Mouse (Mus musculus): ENCODE results near the gene A830018L16Rik.
"Not testable (repeated sequence)": the region's sequence is repeated elsewhere in the genome, so short reads cannot be mapped to it uniquely, and the experiment has no call there.

A830018L16Rik gene

DNA sequence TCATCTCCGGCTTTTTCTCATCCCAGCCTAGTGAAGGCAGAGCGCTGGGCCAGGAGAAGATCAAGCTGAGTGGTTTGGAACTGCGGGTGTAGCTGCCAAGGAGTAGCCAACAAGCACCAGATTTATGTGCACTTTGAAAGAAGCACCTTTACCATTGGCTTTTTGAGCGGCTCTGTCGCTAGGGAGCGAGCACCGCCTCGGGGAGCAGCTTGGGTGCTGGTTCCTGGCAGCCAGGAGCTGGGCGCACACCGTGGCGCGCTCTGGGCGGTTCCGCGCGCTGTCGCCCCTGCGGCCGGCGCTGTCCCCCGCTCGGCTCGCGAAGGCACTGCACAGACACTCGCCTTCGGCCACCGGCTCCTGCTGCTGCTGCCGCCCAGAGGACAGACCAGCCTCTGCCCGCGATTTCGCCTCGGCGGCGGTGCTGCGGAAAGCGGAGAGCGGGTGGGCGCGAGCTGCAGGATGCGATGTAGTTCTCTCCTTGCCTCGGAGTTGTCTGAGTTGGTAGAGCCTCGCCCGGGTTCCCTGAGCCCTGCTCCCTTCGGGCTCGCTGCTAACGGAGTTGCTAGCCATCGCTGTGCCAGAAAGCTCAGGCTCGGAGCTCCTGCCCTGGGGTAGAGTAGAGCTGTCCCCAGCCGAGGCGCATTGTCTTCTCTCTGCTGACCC, at the start of gene A830018L16Rik:
Gene A830018L16Rik, plus strand, starts transcription at position 212 of the 663 bp plus-strand sequence.
- DNase-seq (ENCODE audit: low read depth, low spot score): no peak

DNA sequence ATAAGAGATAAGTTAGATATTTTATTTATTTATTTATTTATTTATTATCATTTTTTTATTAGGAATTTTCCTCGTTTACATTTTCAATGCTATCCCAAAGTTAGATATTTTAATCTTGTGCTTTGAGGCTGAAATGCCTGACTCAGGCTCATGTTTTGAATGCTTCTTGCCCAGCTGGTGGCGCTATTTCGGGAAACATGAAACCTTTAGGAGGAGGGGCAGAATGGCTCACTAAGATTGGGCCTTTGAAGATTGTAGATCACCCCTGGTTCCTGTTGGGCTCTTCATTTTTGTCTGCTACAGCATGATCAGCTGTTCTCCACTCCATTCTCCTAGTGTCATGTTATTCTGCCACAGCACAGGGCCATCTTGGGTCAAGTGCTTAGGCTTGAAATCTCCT, 28.1 kb upstream of the A830018L16Rik start:
- DNase-seq (ENCODE audit: low read depth, low spot score): no peak

DNA sequence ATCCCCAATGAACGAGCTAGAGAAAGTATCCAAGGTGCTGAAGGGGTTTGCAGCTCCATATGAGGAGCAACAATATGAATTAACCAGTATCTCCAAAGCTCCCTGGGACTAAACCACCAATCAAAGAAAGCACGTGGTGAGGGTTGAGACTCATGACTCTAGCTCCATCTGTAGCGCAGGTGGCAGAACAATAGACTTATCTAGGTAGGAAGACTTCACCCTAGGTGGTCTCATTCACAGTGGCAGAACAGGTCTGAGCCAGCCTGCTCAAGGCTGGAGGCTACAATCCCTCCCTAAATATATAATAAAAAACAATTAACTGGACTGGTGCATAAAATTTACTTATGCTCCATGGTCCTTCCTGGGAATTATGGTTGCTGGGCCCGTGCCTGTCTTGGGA, 18.5 kb upstream of the A830018L16Rik start:
- no peak for DNase-seq (ENCODE audit: low read depth, low spot score)

DNA sequence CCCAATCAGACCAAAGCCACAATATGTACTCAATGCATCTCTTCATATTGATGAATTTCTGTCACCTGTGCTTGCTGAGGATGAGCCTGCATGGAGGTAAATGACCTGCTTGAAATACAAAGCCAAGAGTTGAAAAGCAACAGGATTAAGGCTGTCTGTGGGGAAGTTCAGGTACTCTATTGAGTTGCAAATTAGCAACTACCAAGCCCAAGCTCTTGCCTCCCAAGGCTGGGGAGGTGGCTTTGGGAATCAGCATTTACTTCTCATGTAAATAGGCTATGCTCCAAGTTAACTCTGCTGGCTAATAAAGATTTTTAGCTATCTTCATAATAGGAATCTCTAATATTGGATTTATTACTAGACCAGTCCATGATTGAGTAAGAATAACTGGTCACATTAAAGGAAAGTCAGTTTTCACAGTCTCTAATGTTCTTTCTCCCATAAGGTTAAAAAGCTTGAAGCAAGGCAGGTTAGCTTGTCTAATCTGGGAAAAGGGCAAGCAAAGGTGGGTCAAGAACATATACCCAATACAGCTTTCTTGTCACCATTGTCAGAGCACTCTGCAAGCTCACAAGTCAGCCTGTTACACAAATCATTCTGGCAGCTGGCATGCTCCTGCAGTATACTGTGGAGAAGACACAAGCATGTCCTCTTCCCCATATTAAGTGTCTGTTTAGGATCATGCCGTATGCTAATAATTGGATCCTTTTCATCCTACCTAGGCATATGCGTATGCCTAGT, 17.7 kb upstream of the A830018L16Rik start:
- DNase-seq (ENCODE audit: low read depth, low spot score): no peak

DNA sequence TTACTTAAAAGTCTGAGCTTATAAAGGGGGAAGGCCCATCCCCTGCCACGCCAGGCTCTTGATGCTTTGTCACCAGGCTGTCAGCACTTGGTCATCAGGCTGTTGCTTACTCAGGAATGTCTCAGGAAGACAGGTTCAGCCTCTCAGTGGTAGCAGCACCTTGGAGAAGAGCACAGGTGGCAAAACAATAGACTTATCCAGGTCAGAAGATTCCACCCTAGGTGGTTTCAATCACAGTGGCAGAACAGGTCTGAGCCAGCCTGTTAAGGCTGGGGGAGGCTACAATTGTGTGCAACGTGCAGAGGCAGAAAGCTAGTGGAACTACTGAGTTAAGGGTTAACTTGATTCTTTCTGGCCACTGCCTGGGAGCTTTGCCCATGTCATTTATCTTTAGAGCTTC, 12.7 kb upstream of the A830018L16Rik start:
- DNase-seq (ENCODE audit: low read depth, low spot score): no peak

DNA sequence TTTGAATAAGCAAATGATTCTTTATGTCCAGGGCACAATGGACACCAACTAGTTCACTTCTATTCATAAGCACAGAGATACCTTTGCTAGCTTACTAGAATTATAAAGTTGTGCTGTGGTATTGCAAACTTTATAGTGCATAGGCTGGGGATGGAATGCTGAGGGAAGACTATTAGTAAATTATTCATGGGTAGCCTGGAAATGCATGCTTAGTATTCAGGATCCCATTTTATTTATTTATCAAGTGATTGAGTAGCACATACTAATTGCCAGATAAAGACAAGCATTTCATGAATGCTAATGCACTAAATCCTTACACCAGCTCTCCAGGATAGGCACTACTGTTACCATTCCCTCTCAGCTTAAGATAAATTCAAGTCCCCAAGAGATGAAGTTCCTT, 8.4 kb upstream of the A830018L16Rik start:
- DNase-seq (ENCODE audit: low read depth, low spot score): no peak

DNA sequence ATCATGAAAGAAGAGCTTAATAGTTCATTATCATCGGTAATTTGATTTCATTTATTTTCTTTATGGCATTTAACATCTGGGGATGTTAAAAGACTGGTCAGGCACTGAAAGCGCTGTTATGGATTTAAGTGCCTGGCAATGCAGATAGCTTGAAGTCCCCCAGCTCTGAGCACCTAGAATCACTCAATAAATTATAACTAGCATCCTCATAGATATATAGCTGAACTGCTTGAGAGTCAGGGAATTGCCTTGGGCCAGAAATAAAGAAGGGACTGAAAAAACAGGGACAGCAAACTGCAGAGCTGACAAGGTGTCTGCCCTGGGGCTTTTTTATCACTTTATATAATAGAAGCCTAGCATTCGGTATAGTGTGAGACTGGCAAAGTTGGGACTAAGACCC, 7.9 kb upstream of the A830018L16Rik start:
- no peak for DNase-seq (ENCODE audit: low read depth, low spot score)

DNA sequence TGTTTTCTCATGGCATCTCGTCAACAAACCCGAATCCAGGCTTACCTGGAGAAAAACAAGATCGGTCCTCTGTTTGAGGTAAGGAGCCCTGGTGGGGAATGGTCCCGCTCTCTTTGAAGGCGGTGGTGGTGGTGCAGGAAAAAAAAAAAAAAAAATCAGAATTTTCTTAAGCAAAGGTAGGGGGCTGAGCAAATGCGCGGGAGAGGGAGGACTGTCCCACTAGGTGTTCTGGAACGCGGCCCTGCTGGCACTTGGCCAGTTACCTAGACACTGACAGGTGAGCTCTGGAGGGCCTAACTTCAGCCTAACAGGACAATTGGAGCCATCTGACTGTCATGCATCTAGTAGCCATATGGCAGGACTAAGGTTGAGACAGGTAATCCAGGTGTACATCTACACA, 655 bp downstream of the A830018L16Rik start:
- DNase-seq (ENCODE audit: low read depth, low spot score): no peak

DNA sequence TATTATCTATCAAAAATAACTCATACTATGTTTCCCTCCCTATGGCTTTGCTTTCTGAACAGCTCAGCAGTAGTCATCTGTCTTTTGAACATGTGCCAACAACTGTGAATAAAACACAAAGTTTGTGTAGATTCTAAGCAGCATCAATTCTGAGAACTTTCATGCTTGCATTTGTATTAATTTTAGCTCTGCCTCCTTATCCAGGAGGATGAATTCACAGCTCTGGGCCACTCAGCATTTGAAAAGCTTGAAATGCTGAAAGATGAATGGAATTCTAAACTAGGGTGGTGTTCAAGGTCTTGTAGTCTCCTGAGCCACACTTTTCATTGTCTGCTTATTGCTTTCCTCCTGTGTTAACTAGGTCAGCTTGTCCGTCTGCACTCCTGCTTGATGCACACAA, 13.4 kb downstream of the A830018L16Rik start:
- DNase-seq (ENCODE audit: low read depth, low spot score): no peak

DNA sequence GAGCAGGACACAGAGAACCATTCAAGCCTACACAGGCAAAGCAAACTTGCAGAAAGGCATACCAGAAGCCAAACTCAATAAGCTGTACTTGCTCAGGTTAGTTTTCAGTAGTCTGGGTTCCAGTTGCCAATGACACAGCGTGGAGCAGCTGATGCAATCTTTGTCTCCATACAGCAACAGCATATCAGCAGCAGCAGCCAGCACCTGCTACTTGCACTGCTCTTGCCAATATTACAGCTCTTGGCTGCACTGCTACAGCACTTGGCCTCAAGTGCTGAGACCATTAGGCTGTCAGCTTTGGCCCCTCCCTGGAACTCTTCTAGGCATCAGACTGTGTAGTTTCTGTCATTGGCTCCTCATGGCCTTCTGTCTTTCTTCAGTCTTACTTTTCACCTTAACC, 44.4 kb downstream of the A830018L16Rik start:
- peak; percentile 38 for DNase-seq (ENCODE audit: low read depth, low spot score)

DNA sequence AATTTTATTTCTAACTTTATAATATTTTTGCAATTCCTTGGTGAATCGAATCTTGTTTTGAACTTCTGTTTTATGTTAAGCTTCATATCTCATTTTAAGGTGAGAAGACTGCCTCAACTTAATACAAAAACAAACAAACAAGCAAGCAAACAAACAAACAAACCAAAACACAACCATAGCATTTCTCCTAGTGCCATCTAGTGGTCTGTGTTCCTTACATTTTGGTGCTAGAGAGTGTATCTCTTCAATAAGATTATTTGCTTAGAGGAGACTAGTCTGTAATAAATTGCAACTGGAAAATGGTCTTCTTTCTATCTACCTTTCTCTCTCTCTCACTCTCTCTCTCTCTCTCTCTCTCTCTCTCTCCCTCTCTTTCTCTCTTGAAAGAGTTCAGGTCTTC, 52.4 kb downstream of the A830018L16Rik start:
- peak; percentile 16 for DNase-seq (ENCODE audit: low read depth, low spot score)

DNA sequence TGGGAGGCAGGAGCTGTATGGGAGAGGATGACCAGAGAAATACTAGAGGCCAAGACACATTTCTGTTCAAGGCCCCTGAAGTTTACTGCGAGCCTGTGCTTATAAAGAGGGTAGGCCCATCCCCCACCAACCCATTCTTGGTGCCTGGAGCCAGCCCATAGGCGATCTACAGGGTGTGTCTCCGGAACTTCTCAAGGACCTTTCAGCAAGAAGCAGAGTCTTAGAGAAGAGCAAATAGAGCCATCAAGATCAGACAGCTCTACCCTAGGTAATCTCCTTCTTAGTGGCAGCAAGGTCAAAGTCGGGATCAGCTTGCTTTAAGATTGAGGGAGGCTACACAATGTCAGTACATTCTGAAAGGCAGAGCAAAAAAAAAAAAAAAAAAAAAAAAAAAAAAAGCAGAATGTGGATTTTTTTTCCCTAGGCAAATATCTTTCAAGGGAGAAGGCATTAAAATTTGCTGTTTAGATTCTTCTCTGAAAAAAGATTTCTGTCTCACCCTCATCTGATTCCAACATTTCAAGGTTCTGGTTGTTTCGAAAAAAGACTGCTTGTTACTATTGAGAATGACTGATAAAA, 53.2 kb downstream of the A830018L16Rik start:
- no peak for DNase-seq (ENCODE audit: low read depth, low spot score)

DNA sequence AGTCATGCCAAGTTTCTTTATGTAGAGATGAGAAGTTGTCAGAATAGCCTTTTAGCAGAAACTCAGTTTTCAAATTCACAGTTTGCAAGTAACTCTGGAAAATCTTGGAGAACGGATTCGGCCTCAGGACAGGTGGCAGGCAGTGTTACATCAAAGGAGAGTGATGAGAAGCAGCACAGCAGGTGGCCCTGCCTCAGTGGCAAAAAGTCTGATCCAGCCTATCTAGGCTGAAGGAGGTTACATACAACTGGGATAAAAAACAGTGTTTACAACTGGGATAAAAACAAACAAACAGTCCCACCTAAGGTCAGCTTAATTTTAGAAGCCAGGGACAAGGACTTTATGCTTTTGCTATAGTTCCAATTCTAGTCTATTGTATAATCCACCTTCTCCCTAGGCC, 79.0 kb downstream of the A830018L16Rik start:
- DNase-seq (ENCODE audit: low read depth, low spot score): no peak

DNA sequence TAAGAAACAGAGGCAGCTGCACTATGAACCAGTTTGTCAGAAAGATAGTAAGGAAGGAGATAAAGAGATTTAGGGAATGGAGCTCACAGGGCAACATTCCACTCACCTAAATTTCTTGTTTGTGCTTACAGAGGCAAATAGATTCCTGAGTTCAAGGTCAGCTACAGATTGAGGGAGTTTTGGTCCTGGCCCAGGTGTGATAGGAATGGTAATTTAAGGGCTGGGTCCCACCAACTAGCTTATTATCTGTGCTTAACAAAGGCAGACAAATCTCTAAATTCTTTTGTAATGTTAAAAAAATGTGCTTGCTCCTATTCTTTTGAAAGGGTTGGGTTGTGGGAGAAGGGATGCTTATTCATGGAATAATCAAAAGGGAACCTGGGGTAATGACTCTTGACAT, 87.7 kb downstream of the A830018L16Rik start:
- no peak for DNase-seq (ENCODE audit: low read depth, low spot score)

DNA sequence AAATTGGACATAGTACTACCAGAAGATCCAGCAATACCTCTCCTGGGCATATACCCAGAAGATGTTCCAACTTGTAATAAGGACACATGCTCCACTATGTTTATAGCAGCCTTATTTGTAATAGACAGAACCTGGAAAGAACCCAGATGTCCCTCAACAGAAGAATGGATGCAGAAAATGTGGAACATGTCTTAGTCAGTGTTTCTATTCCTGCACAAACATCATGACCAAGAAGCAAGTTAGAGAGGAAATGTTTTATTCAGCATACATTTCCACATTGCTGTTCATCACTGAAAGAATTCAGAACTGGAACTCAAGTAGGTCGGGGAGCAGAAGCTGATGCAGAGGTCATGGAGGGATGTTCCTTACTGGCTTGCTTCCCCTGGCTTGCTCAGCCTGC, 135.9 kb downstream of the A830018L16Rik start:
- not testable (repeated sequence) for DNase-seq (ENCODE audit: low read depth, low spot score)

DNA sequence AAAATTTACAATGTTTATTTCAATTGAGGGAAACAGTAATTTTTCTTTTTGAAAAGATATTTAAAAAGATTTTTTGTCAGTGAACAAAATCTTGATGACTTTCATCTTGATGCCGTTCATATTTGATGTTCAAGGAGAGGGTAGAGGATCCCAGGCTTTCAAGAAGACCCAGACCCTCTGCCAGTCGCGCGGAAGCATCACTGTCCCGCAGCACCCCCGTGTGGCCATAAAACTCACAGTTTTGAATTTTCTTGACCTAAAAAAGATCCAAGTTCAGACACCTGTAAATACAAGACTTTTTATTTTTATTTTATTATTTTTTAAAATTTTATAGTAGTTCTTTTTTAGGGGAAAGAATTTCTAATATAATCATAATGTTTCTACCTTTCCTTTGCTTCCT, 151.4 kb downstream of the A830018L16Rik start:
- peak; percentile 23 for DNase-seq (ENCODE audit: low read depth, low spot score)

DNA sequence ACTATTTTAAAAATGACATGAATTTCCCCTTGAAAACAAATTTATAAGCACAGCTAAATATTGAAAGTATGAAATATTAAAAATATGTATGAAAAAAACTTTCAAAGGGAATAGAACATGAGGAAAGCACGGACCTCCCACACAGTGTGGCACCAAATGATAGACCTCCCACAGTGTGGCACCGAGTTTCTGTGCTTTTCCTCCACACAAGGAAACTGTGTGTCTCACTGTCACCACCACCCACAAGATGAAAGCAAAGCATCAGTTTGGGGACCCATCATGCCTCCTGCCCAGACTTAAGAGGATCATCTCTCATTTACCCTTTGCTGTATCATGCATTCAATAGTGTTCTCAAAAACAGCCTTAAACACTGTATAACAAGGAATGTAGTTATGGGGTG, 152.8 kb downstream of the A830018L16Rik start:
- DNase-seq (ENCODE audit: low read depth, low spot score): no peak

DNA sequence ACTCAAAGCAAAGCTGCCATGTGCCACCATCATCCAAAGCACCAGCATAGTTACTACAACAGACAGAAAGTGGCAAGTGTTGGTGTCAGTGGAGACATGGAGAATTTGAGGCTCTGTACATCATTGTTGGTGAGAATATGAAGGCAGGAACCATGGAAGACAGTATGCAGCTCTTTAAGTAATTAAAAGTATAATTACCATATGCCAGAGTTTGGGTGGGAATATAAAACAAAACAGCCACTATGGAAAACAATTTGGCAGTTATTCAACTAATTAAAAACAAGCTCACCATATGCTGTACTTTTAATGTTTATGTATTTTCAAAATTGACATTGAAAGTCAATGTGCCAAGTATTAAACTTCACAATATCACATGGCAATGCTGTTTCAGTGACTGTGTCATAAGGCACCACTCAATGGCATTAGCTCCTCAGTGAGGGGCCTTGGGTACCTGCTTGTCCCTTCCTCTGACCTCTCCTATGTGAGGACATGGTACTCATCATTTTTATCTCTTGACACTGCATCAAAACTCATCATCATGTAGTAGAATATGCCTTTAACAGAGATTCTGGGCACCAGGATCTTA, 153.5 kb downstream of the A830018L16Rik start:
- no peak for DNase-seq (ENCODE audit: low read depth, low spot score)

DNA sequence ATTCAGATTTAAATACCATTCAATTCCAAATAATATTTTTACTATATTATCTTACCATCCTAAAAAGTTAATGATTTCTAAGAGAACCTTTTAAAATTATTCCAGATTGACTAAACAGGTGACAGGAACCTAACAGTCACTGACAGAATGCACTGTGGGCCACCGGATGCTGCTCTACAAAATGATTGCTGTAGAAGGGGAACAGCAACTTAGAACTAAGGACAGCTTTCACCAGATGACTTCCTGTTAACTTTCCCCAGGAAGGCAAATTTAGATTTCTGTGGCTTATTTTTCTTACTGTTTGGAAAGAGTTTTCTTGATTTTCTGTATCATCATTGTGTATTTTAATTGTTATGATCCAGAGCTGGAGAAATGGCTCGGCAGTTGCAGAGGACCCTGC, 156.4 kb downstream of the A830018L16Rik start:
- DNase-seq (ENCODE audit: low read depth, low spot score): no peak

DNA sequence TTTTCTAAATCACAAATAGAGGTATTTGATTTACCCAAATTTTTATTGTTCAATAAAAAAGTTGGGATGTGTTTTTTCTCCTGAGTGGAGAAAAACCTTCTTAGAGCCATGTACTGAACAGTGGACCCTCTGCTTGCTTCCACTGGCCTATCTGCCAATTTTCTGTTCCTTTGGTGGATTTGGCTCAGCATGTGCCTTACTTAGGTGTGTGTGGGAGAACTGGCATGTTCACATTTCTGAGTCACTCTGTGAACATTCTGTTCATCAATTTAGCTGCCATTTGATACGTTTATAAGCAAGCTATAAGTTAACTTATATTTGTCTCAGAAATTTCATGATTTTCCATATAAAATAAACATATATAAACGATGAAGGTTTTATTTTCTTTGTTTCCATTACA, 159.6 kb downstream of the A830018L16Rik start:
- DNase-seq (ENCODE audit: low read depth, low spot score): no peak

DNA sequence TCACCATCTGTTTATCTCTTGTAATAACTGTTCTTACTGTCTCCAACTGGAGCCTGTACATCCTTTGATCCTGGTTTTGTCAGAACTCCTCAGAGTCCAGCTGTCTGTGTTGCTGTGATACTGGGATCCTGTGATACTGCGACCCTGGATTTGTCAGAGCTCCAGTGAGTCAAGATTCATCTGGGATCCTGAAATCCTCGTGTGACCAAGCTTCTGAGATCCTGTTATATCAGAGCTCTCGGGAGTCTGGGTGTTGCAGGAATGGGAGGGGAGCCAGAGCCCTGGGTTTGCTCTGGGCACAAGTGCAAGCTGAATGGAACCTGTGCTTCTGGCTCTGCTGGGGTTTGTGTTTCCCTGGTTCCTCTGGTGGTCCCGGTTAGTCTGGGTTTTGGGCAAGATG, 166.1 kb downstream of the A830018L16Rik start:
- no peak for DNase-seq (ENCODE audit: low read depth, low spot score)

DNA sequence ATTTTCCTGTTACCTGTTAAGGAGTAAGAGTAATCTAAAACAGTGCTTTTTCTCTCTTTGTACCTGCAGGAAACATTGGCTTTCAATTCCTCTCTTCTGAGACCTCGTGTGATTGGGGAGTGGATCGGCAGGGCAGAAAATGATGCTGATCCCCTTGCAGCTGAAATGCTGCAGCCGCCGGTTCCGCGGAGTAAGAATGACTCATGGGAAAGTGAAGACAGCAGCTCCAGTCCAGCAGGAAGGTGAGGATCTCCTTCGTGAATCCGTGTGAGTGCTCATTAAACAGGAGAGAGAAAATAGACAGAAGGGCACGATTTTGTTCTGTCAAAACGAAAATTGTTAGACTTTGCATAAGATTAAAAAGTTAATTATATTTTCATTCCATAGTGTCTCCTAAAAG, 174.4 kb downstream of the A830018L16Rik start:
- no peak for DNase-seq (ENCODE audit: low read depth, low spot score)

DNA sequence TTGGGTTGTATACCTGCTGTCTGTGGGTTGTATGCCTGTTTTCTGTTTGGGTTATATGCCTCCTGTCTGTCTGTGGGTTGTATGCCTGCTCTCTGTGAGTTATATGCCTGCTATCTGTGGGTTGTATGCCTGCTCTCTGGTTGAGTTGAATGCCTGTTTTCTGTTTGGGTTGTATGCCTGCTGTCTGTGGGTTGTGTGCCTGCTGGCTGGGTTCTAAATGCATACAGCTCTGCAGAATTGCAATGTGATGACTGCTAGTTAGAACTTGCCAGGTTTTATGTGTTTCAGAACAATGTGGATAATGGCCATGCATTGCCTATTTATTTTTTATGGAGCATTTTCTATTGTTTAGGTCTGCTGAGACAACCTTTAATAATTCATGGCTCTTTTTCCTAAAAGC, 236.2 kb downstream of the A830018L16Rik start:
- DNase-seq (ENCODE audit: low read depth, low spot score): no peak

Data from 3T3-L1 (cell line).